Mouse (Mus musculus) c-Kit-positive CD71-positive TER-119-positive erythroid progenitor cells, embryonic 14.5 days (primary cell): ENCODE measurements around the gene Dyrk1b.
"Not testable (repeated sequence)": the region's sequence is repeated elsewhere in the genome, so short reads cannot be mapped to it uniquely, and the experiment has no call there.

Experiments
- DNase-seq: peaks from one replicate; pipeline ENCODE4 v3.0.0-alpha.2; 2013; ENCODE audit warnings: low spot score

Gene Dyrk1b

GRCm38 (mm10) chr7:28179228-28179627 is at the start of gene Dyrk1b:
Dyrk1b (plus strand) TSS chr7:28179469.
- peak; percentile 95 for DNase-seq

GRCm38 (mm10) chr7:28137613-28138012 is 41.7 kb upstream of the Dyrk1b start:
- peak; percentile 22 for DNase-seq

- peak; percentile 40 for DNase-seq
These were observed 31.0 kb upstream of the Dyrk1b start for GRCm38 (mm10) chr7:28148263-28148662.

- no peak for DNase-seq
These were observed 29.4 kb upstream of the Dyrk1b start for GRCm38 (mm10) chr7:28149841-28150240.

GRCm38 (mm10) chr7:28151584-28152221 is 27.6 kb upstream of the Dyrk1b start:
- no peak for DNase-seq

GRCm38 (mm10) chr7:28153595-28153994 is 25.7 kb upstream of the Dyrk1b start:
- DNase-seq: not testable (repeated sequence)

GRCm38 (mm10) chr7:28159292-28159691 is 20.0 kb upstream of the Dyrk1b start:
- DNase-seq: no peak

GRCm38 (mm10) chr7:28159893-28160292 is 19.4 kb upstream of the Dyrk1b start:
- DNase-seq: no peak

- no peak for DNase-seq
These were observed 18.0 kb upstream of the Dyrk1b start for GRCm38 (mm10) chr7:28161163-28161749.

GRCm38 (mm10) chr7:28165406-28165805 is 13.9 kb upstream of the Dyrk1b start:
- no peak for DNase-seq

GRCm38 (mm10) chr7:28168320-28169115 is 10.8 kb upstream of the Dyrk1b start:
- DNase-seq: peak; percentile 79

GRCm38 (mm10) chr7:28169489-28170422 is 9.5 kb upstream of the Dyrk1b start, which contains the start of gene Fbl:
Fbl (plus strand) TSS chr7:28169710.
- DNase-seq: peak; percentile 88

GRCm38 (mm10) chr7:28175358-28175757 is 3.9 kb upstream of the Dyrk1b start:
- no peak for DNase-seq

GRCm38 (mm10) chr7:28179741-28180377 is 590 bp downstream of the Dyrk1b start:
- DNase-seq: peak; percentile 94

- DNase-seq: no peak
These were observed 1.6 kb downstream of the Dyrk1b start for GRCm38 (mm10) chr7:28180890-28181289.

GRCm38 (mm10) chr7:28181376-28181775 is 2.1 kb downstream of the Dyrk1b start:
- no peak for DNase-seq

GRCm38 (mm10) chr7:28182320-28182719 is 3.1 kb downstream of the Dyrk1b start:
- DNase-seq: no peak

- no peak for DNase-seq
These were observed 6.6 kb downstream of the Dyrk1b start for GRCm38 (mm10) chr7:28185884-28186283.

GRCm38 (mm10) chr7:28186631-28187030 is 7.4 kb downstream of the Dyrk1b start:
- no peak for DNase-seq

GRCm38 (mm10) chr7:28191489-28191888 is 12.2 kb downstream of the Dyrk1b start:
- no peak for DNase-seq

- DNase-seq: no peak
These were observed 12.6 kb downstream of the Dyrk1b start for GRCm38 (mm10) chr7:28191903-28192302.
